8 mouse cellular contexts compared by ENCODE assay signal in genomic region chr4:149306712-149307595, GRCm38 (mm10). TPM values are rescaled to one million over a fixed set of nuclear protein-coding genes. Genes with fewer than 3 reads are reported as not detected.
DNase-seq lines count a peak whose midpoint lies in the region; ATAC-seq and TF ChIP-seq lines count a peak whose summit lies in the region.

No protein-coding gene starts in this region.

- peak; percentile 65 for DNase-seq in G1E (ENCODE audit: low spot score)
- DNase-seq in cerebellum, adult 18-20 months, result peak; percentile 91 to 95
- DNase-seq in forebrain, postnatal 0 days, result peak; percentile 81
- DNase-seq in heart, postnatal 36 days, result peak; percentile 78 to 82
- peak; percentile 64 to 77 for DNase-seq in layer of hippocampus, adult 2 months (ENCODE audit: low spot score in 2 of 2)
- DNase-seq in lung, adult 18-20 months, result peak; percentile 82 to 85
- DNase-seq in urinary bladder, adult 18-20 months (ENCODE audit: low spot score in 2 of 2), result peak; percentile 50 to 56

- no peaks in the 10 kb centered on the region for H3K36me3 ChIP-seq in G1E (replicated peaks)
- no peaks in the 10 kb centered on the region for H3K36me3 ChIP-seq in forebrain, postnatal 0 days (ENCODE audit: insufficient read depth)

- peak overlapping the region; percentile 85 for H3K4me3 ChIP-seq in G1E (ENCODE audit: low read depth, low read length)
- H3K4me3 ChIP-seq in forebrain, postnatal 0 days (ENCODE audit: low read depth, low read length), result peak overlapping the region; percentile 100
- H3K4me3 ChIP-seq in layer of hippocampus, adult 2 months, result peak overlapping the region; percentile 92
- H3K4me3 ChIP-seq in olfactory bulb, adult 2 months (ENCODE audit: insufficient read depth, low read depth, low read length), result peak overlapping the region; percentile 83

- peak overlapping the region; percentile 97 for H3K9ac ChIP-seq in forebrain, postnatal 0 days

- whole genome bisulfite sequencing in forebrain, postnatal 0 days, result under 1% methylated on average over 64 of the region's 83 CpGs
- WGBS in olfactory bulb, adult 2 months, result under 1% methylated on average over 81 of the region's 83 CpGs

- peaks cover 39% of the 10 kb centered on the region for H3K4me1 ChIP-seq in G1E (ENCODE audit: insufficient read depth, low read depth, low read length)
- H3K4me1 ChIP-seq in forebrain, postnatal 0 days (ENCODE audit: insufficient read depth), result peaks cover 24% of the 10 kb centered on the region
- peaks cover 5% of the 10 kb centered on the region; the same call in 1 of the 2 replicates for H3K4me1 ChIP-seq in olfactory bulb, adult 2 months (ENCODE audit: control insufficient read depth, insufficient read depth, low read length)

- intact Hi-C loops in heart, postnatal 36 days (cut with DNase I), result loop anchor here (2.0 kb wide), 2 partner anchors 14 to 70 kb away; no protein-coding TSS in a partner anchor

- peak overlapping the region; percentile 54 for H3K4me2 ChIP-seq in forebrain, postnatal 0 days (ENCODE audit: low read depth)

- TF ChIP-seq POLR2A in olfactory bulb, adult 2 months (IDR thresholded peaks at IDR 0.05; ENCODE audit: insufficient read depth, low read depth, low read length), result no peak

- H3K9me3 ChIP-seq in G1E (replicated peaks), result no peaks in the 10 kb centered on the region
- no peaks in the 10 kb centered on the region for H3K9me3 ChIP-seq in forebrain, postnatal 0 days (ENCODE audit: low read length)

- no peak for ATAC-seq in G1E (ENCODE audit: extremely low read depth, insufficient number of reproducible peaks, low FRiP score, poor library complexity, severe bottlenecking)
- peak; percentile 21 for ATAC-seq in forebrain, postnatal 0 days

- no peak for TF ChIP-seq CTCF in G1E (IDR thresholded peaks at IDR 0.05; ENCODE audit: low read depth, low read length)
- TF ChIP-seq CTCF in forebrain, postnatal 0 days (IDR thresholded peaks at IDR 0.05; ENCODE audit: low read depth), result no peak
- TF ChIP-seq CTCF in layer of hippocampus, adult 2 months (conservative IDR thresholded peaks at IDR 0.05), result no peak
- TF ChIP-seq CTCF in olfactory bulb, adult 2 months (IDR thresholded peaks at IDR 0.05; ENCODE audit: insufficient read depth, low read depth, low read length), result no peak

- H3K27ac ChIP-seq in forebrain, postnatal 0 days (ENCODE audit: low read depth, low read length), result peak overlapping the region; percentile 98
- H3K27ac ChIP-seq in layer of hippocampus, adult 2 months, result peak overlapping the region; percentile 99
- peak overlapping the region; percentile 84 for H3K27ac ChIP-seq in olfactory bulb, adult 2 months (ENCODE audit: insufficient read depth, low read depth, low read length)

- peaks cover 24% of the 10 kb centered on the region for H3K27me3 ChIP-seq in G1E (ENCODE audit: insufficient read depth, low read length)
- no peaks in the 10 kb centered on the region for H3K27me3 ChIP-seq in forebrain, postnatal 0 days (ENCODE audit: insufficient read depth, low read length)

RNA-seq across cellular contexts. Expression of gene Kif1b, which starts 0.5 kb away (rescaled TPM):
- total RNA-seq in G1E (2014; fragmentation: Nextera tagmentation) (34.6 and 43.0 TPM in 2 replicates), G1E (2017) (32.7 and 32.9 TPM in 2 replicates)
- polyA plus RNA-seq in G1E (2012), result 2.6 and 3.6 TPM in 2 replicates
- 209 and 270 TPM in 2 replicates for total RNA-seq in forebrain, postnatal 0 days (2014; rRNA removed)
- polyA plus RNA-seq in forebrain, postnatal 0 days (2015; fragmentation: Nextera tagmentation; extraction: Ambion mirVana), result 139 and 202 TPM in 2 replicates
- 100 to 1,000 TPM; 148 to 157 TPM for total RNA-seq in heart, postnatal 36 days (2021)
- 100 to 1,000 TPM; 403 to 414 TPM for total RNA-seq in layer of hippocampus, adult 2 months (2021)
- polyA plus RNA-seq in olfactory bulb, adult 2 months (2012; ENCODE audit: insufficient read depth, insufficient read length, low replicate concordance, missing spikeins), result 79.8 and 484 TPM in 2 replicates
